Mouse (Mus musculus) 3134 (cell line): ENCODE data around the gene Ap3b2.
"Not testable (repeated sequence)": the region's sequence is repeated elsewhere in the genome, so short reads cannot be mapped to it uniquely, and the experiment has no call there.

ENCODE experiments used
- DNase-seq: peaks from one replicate; pipeline ENCODE4 v3.0.0-alpha.2; 2011; ENCODE audit warnings: low spot score; ENCODE audit not compliant: insufficient read length; ENCODE audit errors: extremely low read depth

Gene Ap3b2

GRCm38 (mm10) chr7:81478261-81478660 is 15.5 kb downstream of the Ap3b2 start:
- DNase-seq = not testable (repeated sequence)

- DNase-seq = no peak
Measured at GRCm38 (mm10) chr7:81476833-81477232, 16.9 kb downstream of the Ap3b2 start.

GRCm38 (mm10) chr7:81475221-81475620 is 18.5 kb downstream of the Ap3b2 start:
- no peak for DNase-seq

- DNase-seq = no peak
Measured at GRCm38 (mm10) chr7:81464906-81465450, 28.7 kb downstream of the Ap3b2 start.

- DNase-seq = no peak
Measured at GRCm38 (mm10) chr7:81464116-81464515, 29.6 kb downstream of the Ap3b2 start.

- DNase-seq = no peak
Measured at GRCm38 (mm10) chr7:81462815-81463214, 30.9 kb downstream of the Ap3b2 start.

GRCm38 (mm10) chr7:81455155-81455651 is 38.5 kb downstream of the Ap3b2 start, which contains the start of gene Cpeb1:
Gene Cpeb1, minus strand, starts transcription at chr7:81455465.
- DNase-seq = no peak

GRCm38 (mm10) chr7:81454331-81455039 is 39.2 kb downstream of the Ap3b2 start:
- DNase-seq = no peak

GRCm38 (mm10) chr7:81453443-81454274 is 40.1 kb downstream of the Ap3b2 start:
- DNase-seq = no peak

- no peak for DNase-seq
Measured at GRCm38 (mm10) chr7:81452971-81453441, 40.7 kb downstream of the Ap3b2 start.
